In genomic region chr14:59537829-59538432, GRCm38 (mm10) we compare ENCODE assay signal across 20 mouse cellular contexts.
"Had no signal": no experiment of that assay in that cellular context is flagged by ENCODE, and none has a peak within 500 bp of the region (broad histone marks: within the 10 kb centered on the region; RNA-seq: fewer than 3 reads in every experiment).

No protein-coding gene starts in this region.

- H3K9ac ChIP-seq: liver, embryonic 12.5 days; liver, embryonic 14.5 days; midbrain, embryonic 12.5 days; neural tube, embryonic 13.5 days; neural tube, embryonic 15.5 days had no signal

- ATAC-seq: liver, embryonic 12.5 days; midbrain, embryonic 16.5 days had no signal

- DNase-seq: lung, adult 18-20 months; lung, postnatal 14 days; lung, postnatal 4 days; midbrain, embryonic 14.5 days; retina, postnatal 1 day; right cerebral cortex, adult 18-20 months; right cerebral cortex, postnatal 25 days; right cerebral cortex, postnatal 4 days; spleen, adult 18-20 months; thymus, adult 18-20 months; thymus, postnatal 14 days; thymus, postnatal 36 days had no signal

- H3K4me1 ChIP-seq: liver, embryonic 12.5 days; midbrain, embryonic 12.5 days; neural tube, embryonic 13.5 days; neural tube, embryonic 15.5 days had no signal

- H3K27ac ChIP-seq: liver, embryonic 12.5 days; liver, embryonic 14.5 days; midbrain, embryonic 10.5 days; midbrain, embryonic 12.5 days; neural tube, embryonic 13.5 days; neural tube, embryonic 15.5 days had no signal

- H3K36me3 ChIP-seq: midbrain, embryonic 12.5 days; neural tube, embryonic 13.5 days; neural tube, embryonic 15.5 days had no signal

- H3K9me3 ChIP-seq: liver, embryonic 12.5 days; midbrain, embryonic 10.5 days; midbrain, embryonic 12.5 days; neural tube, embryonic 13.5 days; neural tube, embryonic 15.5 days had no signal

- H3K4me2 ChIP-seq: liver, embryonic 12.5 days; midbrain, embryonic 12.5 days; neural tube, embryonic 13.5 days; neural tube, embryonic 15.5 days had no signal

- H3K27me3 ChIP-seq: liver, embryonic 12.5 days; midbrain, embryonic 12.5 days; neural tube, embryonic 13.5 days; neural tube, embryonic 15.5 days had no signal

- H3K4me3 ChIP-seq: liver, embryonic 12.5 days; midbrain, embryonic 10.5 days; midbrain, embryonic 12.5 days; myocyte; neural tube, embryonic 13.5 days; neural tube, embryonic 15.5 days had no signal
